Mouse (Mus musculus) liver, embryonic 14.5 days (tissue): ENCODE results near the gene Nudt22. TPM values are rescaled to one million over a fixed set of nuclear protein-coding genes. Genes with fewer than 3 reads are reported as not detected.

ENCODE experiments used
- ATAC-seq: fragments of 200-750 bp; cut with Nextera tagmentation; 2 replicates; pipeline ENCODE4 v1.8.0; 2017; ENCODE audit warnings: moderate number of reproducible peaks, mild to moderate bottlenecking, moderate library complexity; ENCODE audit not compliant: insufficient read depth
- DNase-seq, 3 experiments: peaks; one replicate each; pipeline ENCODE4 v3.0.0-alpha.2; 2012 to 2013; ENCODE audit warnings: low read depth in 3 of 3, low spot score in 3 of 3
- H3K27ac ChIP-seq: fragments of 300-500 bp; sonication (generic); 2 replicates; pipeline ENCODE4 v1.5.1; 2014; ENCODE audit warnings: moderate library complexity, mild to moderate bottlenecking, control low read depth, inconsistent platforms
- H3K27me3 ChIP-seq: fragments of 300-500 bp; sonication (generic); 2 replicates; pipeline ENCODE4 v1.6.1; 2014; ENCODE audit warnings: mild to moderate bottlenecking, low read length, moderate library complexity; ENCODE audit not compliant: control insufficient read depth, insufficient read depth
- H3K36me3 ChIP-seq: fragments of 300-500 bp; sonication (generic); replicated peaks from 2 replicates; pipeline ENCODE4 v1.6.1; 2014; ENCODE audit warnings: low read depth; ENCODE audit not compliant: control insufficient read depth, insufficient read depth
- H3K4me1 ChIP-seq, 2 experiments: fragments of 200-500 bp in 1 of 2; fragments of 300-500 bp in 1 of 2; sonication (generic) in 1 of 2; replicated peaks; 2 replicates each; pipeline ENCODE4 v1.6.1; 2012 to 2014; ENCODE audit warnings: antibody characterized with exemption in 1 of 2, inconsistent platforms in 1 of 2, low read length in 1 of 2; ENCODE audit not compliant: control insufficient read depth in 2 of 2, insufficient read depth in 2 of 2
- H3K4me2 ChIP-seq: fragments of 300-500 bp; sonication (generic); 2 replicates; pipeline ENCODE4 v1.6.1; 2014; ENCODE audit warnings: low read depth, mild to moderate bottlenecking, control low read depth, moderate library complexity
- H3K4me3 ChIP-seq, 2 experiments: fragments of 200-500 bp in 1 of 2; fragments of 300-500 bp in 1 of 2; sonication (generic) in 1 of 2; 2 replicates each; pipeline ENCODE4 v1.5.1; 2012 to 2014; ENCODE audit warnings: low read depth in 2 of 2, low read length in 2 of 2, mild to moderate bottlenecking in 2 of 2, control low read depth in 1 of 2, inconsistent platforms in 1 of 2, moderate library complexity in 1 of 2; ENCODE audit not compliant: insufficient read depth in 1 of 2
- H3K9ac ChIP-seq: fragments of 300-500 bp; sonication (generic); replicated peaks from 2 replicates; pipeline ENCODE4 v1.6.1; 2014; ENCODE audit warnings: mild to moderate bottlenecking, control low read depth, moderate library complexity
- H3K9me3 ChIP-seq: fragments of 300-500 bp; sonication (generic); 2 replicates; pipeline ENCODE4 v1.6.1; 2016; ENCODE audit warnings: low read length, mixed read lengths; ENCODE audit not compliant: control insufficient read depth
- CTCF ChIP-seq: IDR thresholded peaks from 2 replicates; pipeline ENCODE4 v1.5.1; 2016; ENCODE audit warnings: antibody characterized with exemption, low read depth, control low read depth
- EP300 ChIP-seq: IDR thresholded peaks from 2 replicates; pipeline ENCODE4 v1.6.1; 2016; ENCODE audit warnings: antibody characterized with exemption, low read depth
- WGBS: fragments of 180-500 bp; shearing (Covaris S2); extraction: QIAGEN DNeasy Blood & Tissue Kit; methylation state at CpG from one replicate; pipeline ENCODE4 v1.1.7; 2014; ENCODE audit not compliant: insufficient replicate concordance; 5-methylcytosine and 5-hydroxymethylcytosine counted together
- polyA plus RNA-seq, 2 experiments: library from polyadenylated mRNA; depleted of rRNA in 1 of 2; stranded (reverse) in 1 of 2; unstranded in 1 of 2; fragments of >200 nt; fragmentation: Nextera tagmentation in 1 of 2; extraction: Ambion mirVana in 1 of 2; gene quantifications; 2 replicates each; pipeline versions ENCODE4 v1.2.1 to v1.2.3; 2012 to 2014

Gene Nudt22
- polyA plus RNA-seq, 2 experiments: 6.8 to 9.7 TPM

DNA sequence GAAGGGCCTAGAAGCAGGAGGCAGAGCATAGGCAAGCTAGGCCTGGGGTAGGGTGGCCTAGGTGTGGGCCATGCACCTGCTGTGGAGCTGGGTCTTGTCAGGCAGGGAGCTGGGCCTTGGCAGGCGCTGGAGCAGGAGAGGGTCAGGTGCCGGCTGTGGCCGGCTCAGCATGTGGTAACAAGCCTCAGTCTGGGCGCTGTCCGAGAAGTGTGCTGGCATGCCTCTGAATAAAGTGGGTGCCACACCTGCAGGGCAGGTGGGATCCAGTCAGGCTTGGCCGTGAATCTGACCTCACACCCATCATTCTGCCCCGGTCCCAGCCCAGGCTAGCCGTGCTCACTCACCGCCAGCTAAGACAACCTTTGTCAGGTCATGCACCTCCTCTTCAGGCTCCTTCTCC lies 18.1 kb upstream of the Nudt22 start:
- Histone ChIP-seq H3K36me3 (peaks cover 31% of the 10 kb centered on the region), H3K27ac (no peak overlapping the region), H3K9ac (no peak overlapping the region), H3K4me3 (no peak overlapping the region), H3K4me1 (peaks cover 10 to 20% of the 10 kb centered on the region in 2 experiments), H3K4me2 (no peak overlapping the region), H3K27me3 (no peaks in the 10 kb centered on the region), H3K9me3 (no peaks in the 10 kb centered on the region)
- TF ChIP-seq EP300 (no peak), CTCF (no peak)
- no peak for DNase-seq
- ATAC-seq: no peak
- WGBS: 89% methylated on average over 9 of the region's 9 CpGs

DNA sequence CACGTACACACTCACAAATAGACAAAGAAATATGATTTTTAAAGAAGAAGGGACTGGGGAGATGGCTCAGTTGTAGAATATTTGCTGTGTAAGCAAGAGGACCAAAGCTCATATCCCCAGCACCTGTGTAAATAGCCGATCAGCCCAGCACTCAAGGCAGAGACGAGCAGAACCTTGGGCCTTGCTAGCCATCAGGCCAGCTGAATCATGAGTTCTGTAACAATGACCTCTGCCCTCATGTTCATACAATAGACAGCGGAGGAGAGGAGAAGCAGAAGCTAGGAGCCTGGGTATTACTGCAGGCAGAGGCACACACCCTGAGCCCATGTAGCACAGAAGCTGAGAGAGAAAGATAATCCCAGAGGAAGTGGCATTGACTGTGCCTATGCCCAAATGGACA lies 16.5 kb upstream of the Nudt22 start:
- DNase-seq (no peak), ATAC-seq (no peak)
- H3K27ac ChIP-seq: no peak overlapping the region
- TF ChIP-seq EP300 (no peak), CTCF (no peak)
- no peak overlapping the region for H3K4me2 ChIP-seq
- WGBS: 73% methylated on average over 4 of the region's 4 CpGs
- peaks cover 5 to 11% of the 10 kb centered on the region in 2 experiments for H3K4me1 ChIP-seq
- H3K27me3 ChIP-seq: no peaks in the 10 kb centered on the region
- H3K4me3 ChIP-seq: no peak overlapping the region
- H3K9me3 ChIP-seq: no peaks in the 10 kb centered on the region
- H3K36me3 ChIP-seq: peaks cover 27% of the 10 kb centered on the region
- H3K9ac ChIP-seq: no peak overlapping the region

DNA sequence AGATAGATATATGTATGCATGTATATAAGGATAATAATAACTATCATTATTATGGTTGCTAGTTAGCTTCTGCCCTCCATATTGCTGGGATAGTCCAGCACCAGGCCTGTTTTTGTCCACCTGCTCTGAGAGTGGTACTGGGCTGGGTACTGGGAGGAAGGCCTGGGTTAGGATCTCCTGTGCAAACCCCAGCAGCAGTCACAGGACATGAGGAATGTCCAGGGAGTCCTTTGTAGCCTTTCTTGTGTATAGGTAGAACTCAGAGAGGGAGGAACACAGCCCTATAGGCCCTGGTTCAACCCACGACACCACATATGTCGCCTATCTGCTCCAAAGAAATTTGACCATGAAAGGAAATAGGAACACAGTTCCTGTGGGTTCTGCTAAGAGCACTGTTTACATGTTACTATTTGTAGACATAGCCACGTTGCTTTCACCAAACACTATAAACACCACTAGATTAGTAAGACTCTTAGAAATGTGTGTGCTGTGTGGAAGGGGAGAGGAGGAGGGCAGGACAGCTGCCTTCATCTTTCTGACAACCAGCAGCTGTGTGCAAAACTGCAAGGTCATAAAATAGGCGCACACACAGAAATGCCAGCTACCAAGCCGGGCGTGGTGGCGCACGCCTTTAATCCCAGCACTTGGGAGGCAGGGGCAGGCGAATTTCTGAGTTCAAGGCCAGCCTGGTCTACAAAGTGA lies 11.1 kb upstream of the Nudt22 start:
- Histone ChIP-seq H3K4me3 (no peak overlapping the region), H3K9ac (no peak overlapping the region), H3K27me3 (no peaks in the 10 kb centered on the region), H3K27ac (no peak overlapping the region), H3K4me2 (no peak overlapping the region), H3K36me3 (peaks cover 8% of the 10 kb centered on the region), H3K9me3 (no peaks in the 10 kb centered on the region), H3K4me1 (no peaks in the 10 kb centered on the region)
- TF ChIP-seq CTCF (no peak), EP300 (no peak)
- 74% methylated on average over 9 of the region's 9 CpGs for WGBS
- no peak for DNase-seq
- ATAC-seq: no peak

DNA sequence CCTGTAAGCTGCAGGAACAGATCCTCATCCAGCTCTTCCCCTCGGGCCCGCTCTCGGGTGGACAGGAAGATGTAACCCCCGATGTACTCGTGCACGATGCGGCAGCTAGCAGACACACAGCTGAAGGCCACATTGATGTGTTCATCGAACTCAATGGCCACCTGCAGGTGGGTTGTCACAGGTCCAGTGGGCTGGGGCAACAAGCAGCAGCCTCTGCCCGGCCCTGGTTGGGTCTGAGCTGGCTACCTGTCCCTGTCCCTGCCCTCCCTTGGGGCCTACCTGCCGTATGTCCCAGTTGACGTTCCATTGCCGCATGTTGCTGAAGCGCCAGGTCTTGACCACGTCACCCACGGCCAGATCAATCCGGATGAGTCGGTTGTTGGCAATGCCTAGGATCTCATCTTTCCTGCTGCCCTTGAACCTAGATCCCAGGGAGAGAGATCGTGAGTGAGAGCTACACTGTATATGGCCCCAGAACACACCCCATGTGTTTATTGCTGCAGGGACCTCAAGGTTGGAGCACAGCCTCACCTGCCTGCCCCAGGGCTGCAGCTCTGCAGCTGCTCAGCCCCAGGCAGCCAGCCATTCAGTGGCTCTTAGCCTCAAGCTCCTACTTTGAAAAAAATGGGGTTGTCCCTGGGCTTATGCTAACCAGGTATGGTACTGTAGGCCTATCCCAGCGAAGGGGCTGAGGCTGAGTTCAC lies 3.6 kb upstream of the Nudt22 start:
- no peak overlapping the region for H3K9ac ChIP-seq
- ATAC-seq (no peak), DNase-seq (no peak)
- H3K4me2 ChIP-seq: no peak overlapping the region
- no peak overlapping the region for H3K4me3 ChIP-seq
- H3K36me3 ChIP-seq: peaks cover 34% of the 10 kb centered on the region
- no peaks in the 10 kb centered on the region for H3K27me3 ChIP-seq
- H3K27ac ChIP-seq: no peak overlapping the region
- peaks cover 8% of the 10 kb centered on the region in 2 experiments for H3K4me1 ChIP-seq
- TF ChIP-seq CTCF: no peak
- H3K9me3 ChIP-seq: no peaks in the 10 kb centered on the region
- 83% methylated on average over 19 of the region's 19 CpGs for WGBS

DNA sequence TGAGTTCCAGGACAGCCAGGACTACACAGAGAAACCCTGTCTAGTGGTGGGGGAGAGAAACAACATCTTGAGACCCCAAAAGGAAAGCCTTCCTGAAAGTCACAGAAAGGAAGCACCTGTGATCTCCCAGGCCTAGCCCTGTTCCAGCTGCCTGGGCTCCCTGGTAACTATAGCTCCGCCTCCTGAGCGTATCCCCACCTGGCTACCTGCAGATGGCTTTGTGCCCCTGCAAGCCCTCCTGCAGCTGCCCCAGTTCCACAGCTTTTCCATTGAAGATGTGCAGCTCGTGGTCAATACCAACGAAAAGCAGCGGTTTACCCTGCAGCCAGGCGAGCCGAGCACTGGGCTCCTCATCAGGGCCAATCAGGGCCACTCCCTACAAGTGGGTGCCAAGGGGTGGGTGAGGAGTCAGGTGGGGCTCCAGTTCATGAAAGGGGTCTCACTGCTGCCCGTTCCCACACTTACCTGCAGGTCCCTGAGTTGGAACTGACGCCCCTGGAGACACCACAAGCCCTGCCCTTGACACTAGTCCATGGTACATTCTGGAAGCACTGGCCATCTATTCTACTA lies 1.9 kb upstream of the Nudt22 start:
- Histone ChIP-seq H3K9me3 (no peaks in the 10 kb centered on the region), H3K4me3 (no peak overlapping the region), H3K36me3 (peaks cover 34% of the 10 kb centered on the region), H3K27me3 (no peaks in the 10 kb centered on the region), H3K9ac (no peak overlapping the region), H3K27ac (no peak overlapping the region), H3K4me2 (no peak overlapping the region), H3K4me1 (peaks cover 13% of the 10 kb centered on the region in 2 experiments)
- TF ChIP-seq EP300: no peak
- no peak for TF ChIP-seq CTCF
- DNase-seq (no peak), ATAC-seq (no peak)
- WGBS: 84% methylated on average over 9 of the region's 9 CpGs
